Mouse (Mus musculus) CH12.LX (cell line): ENCODE measurements around the gene Slc45a3. TPM values are rescaled to one million over a fixed set of nuclear protein-coding genes. Genes with fewer than 3 reads are reported as not detected.

Experiments used
- DNase-seq: peaks from one replicate; pipeline ENCODE4 v3.0.0-alpha.2; 2013; ENCODE audit errors: extremely low read depth
- H3K27ac ChIP-seq: 2 replicates; pipeline ENCODE4 v1.5.1; 2012; ENCODE audit warnings: low read depth, mild to moderate bottlenecking, control low read depth, moderate library complexity; ENCODE audit not compliant: insufficient read depth
- H3K27me3 ChIP-seq: replicated peaks from 2 replicates; pipeline ENCODE3; 2012; ENCODE audit warnings: inconsistent platforms
- H3K36me3 ChIP-seq, 2 experiments: replicated peaks in 1 of 2; 2 replicates each; pipeline versions ENCODE3 to v1.6.1; 2012; ENCODE audit warnings: inconsistent platforms in 1 of 2, low read length in 1 of 2, mild to moderate bottlenecking in 1 of 2, mixed read lengths in 1 of 2, moderate library complexity in 1 of 2; ENCODE audit not compliant: control insufficient read depth in 1 of 2, insufficient read depth in 1 of 2
- H3K4me1 ChIP-seq, 2 experiments: 2 replicates each; pipeline ENCODE4 v1.6.1; 2012; ENCODE audit warnings: inconsistent platforms in 1 of 2, moderate library complexity in 1 of 2; ENCODE audit not compliant: insufficient read depth in 2 of 2, control insufficient read depth in 1 of 2
- H3K4me2 ChIP-seq: 2 replicates; pipeline ENCODE4 v1.6.1; 2012; ENCODE audit warnings: low read depth, mild to moderate bottlenecking, control low read depth; ENCODE audit not compliant: poor library complexity, insufficient read depth, severe bottlenecking
- H3K4me3 ChIP-seq, 3 experiments: fragments of 150-350 bp in 1 of 3; sonication (generic) in 1 of 3; replicated peaks in 1 of 3; 2 replicates each; pipeline versions ENCODE3 to v1.5.1; 2011 to 2012; ENCODE audit warnings: low read depth in 2 of 3, low read length in 2 of 3, mild to moderate bottlenecking in 2 of 3, moderate library complexity in 2 of 3, control low read depth in 1 of 3, improper control_type of control experiment in 1 of 3, inconsistent platforms in 1 of 3, mixed read lengths in 1 of 3; ENCODE audit not compliant: poor library complexity in 1 of 3
- H3K79me2 ChIP-seq: replicated peaks from 2 replicates; pipeline ENCODE4 v1.6.1; 2012; ENCODE audit warnings: mild to moderate bottlenecking, moderate library complexity; ENCODE audit not compliant: control insufficient read depth, poor library complexity, insufficient read depth, severe bottlenecking; ENCODE audit errors: extremely low read depth
- H3K9ac ChIP-seq: 2 replicates; pipeline ENCODE4 v1.6.1; 2012; ENCODE audit warnings: low read depth, mild to moderate bottlenecking, control low read depth, moderate library complexity; ENCODE audit not compliant: insufficient read depth
- H3K9me3 ChIP-seq: replicated peaks from 2 replicates; pipeline ENCODE3; 2012; ENCODE audit warnings: low read length, inconsistent platforms, mixed read lengths
- CHD2 ChIP-seq: IDR thresholded peaks from 2 replicates; pipeline ENCODE4 v1.6.1; 2011; ENCODE audit warnings: low read length, improper control_type of control experiment
- ELF1 ChIP-seq: IDR thresholded peaks from 2 replicates; pipeline ENCODE4 v1.6.1; 2014; ENCODE audit warnings: low read depth, mild to moderate bottlenecking, inconsistent platforms, low read length, improper control_type of control experiment
- HCFC1 ChIP-seq: IDR thresholded peaks from 2 replicates; pipeline ENCODE4 v1.6.1; 2012; ENCODE audit warnings: low read depth, mild to moderate bottlenecking, inconsistent platforms, low read length, improper control_type of control experiment
- IRF4 ChIP-seq: IDR thresholded peaks from 2 replicates; pipeline ENCODE4 v1.6.1; 2014; ENCODE audit warnings: low read depth, mild to moderate bottlenecking, inconsistent platforms, low read length, improper control_type of control experiment
- JUN ChIP-seq: IDR thresholded peaks from 2 replicates; pipeline ENCODE4 v1.6.1; 2011; ENCODE audit warnings: low read depth, mild to moderate bottlenecking, low read length, improper control_type of control experiment, moderate library complexity; ENCODE audit not compliant: insufficient read depth
- MAFK ChIP-seq: IDR thresholded peaks from 2 replicates; pipeline ENCODE4 v1.6.1; 2011; ENCODE audit warnings: low read length, improper control_type of control experiment; ENCODE audit not compliant: insufficient replicate concordance
- MAX ChIP-seq: IDR thresholded peaks from 2 replicates; pipeline ENCODE4 v1.6.1; 2011; ENCODE audit warnings: low read length, improper control_type of control experiment
- MEF2A ChIP-seq: IDR thresholded peaks from 2 replicates; pipeline ENCODE4 v1.6.1; 2014; ENCODE audit warnings: low read depth, mild to moderate bottlenecking, inconsistent platforms, low read length, improper control_type of control experiment, borderline replicate concordance
- NELFE ChIP-seq: IDR thresholded peaks from 2 replicates; pipeline ENCODE4 v1.6.1; 2011; ENCODE audit warnings: low read depth, low read length, improper control_type of control experiment
- NRF1 ChIP-seq: IDR thresholded peaks from 2 replicates; pipeline ENCODE4 v1.6.1; 2014; ENCODE audit warnings: low read depth, mild to moderate bottlenecking, inconsistent platforms, low read length, improper control_type of control experiment, moderate library complexity
- PAX5 ChIP-seq: IDR thresholded peaks from 2 replicates; pipeline ENCODE4 v1.6.1; 2012; ENCODE audit warnings: low read length, inconsistent platforms, mixed read lengths
- POLR2A ChIP-seq: IDR thresholded peaks from 2 replicates; pipeline ENCODE4 v1.6.1; 2011; ENCODE audit warnings: low read depth, mild to moderate bottlenecking, improper control_type of control experiment, low read length
- RCOR1 ChIP-seq: conservative IDR thresholded peaks from 2 replicates; pipeline ENCODE4 v1.6.1; 2012; ENCODE audit warnings: low read depth, mild to moderate bottlenecking, inconsistent platforms, low read length, improper control_type of control experiment
- SMC3 ChIP-seq: IDR thresholded peaks from 2 replicates; pipeline ENCODE4 v1.6.1; 2011; ENCODE audit warnings: low read depth, low read length, improper control_type of control experiment
- ZC3H11A ChIP-seq: IDR thresholded peaks from 2 replicates; pipeline ENCODE4 v1.6.1; 2012; ENCODE audit warnings: low read depth, mild to moderate bottlenecking, inconsistent platforms, low read length, improper control_type of control experiment
- ZKSCAN1 ChIP-seq: IDR thresholded peaks from 2 replicates; pipeline ENCODE4 v1.6.1; 2012; ENCODE audit warnings: low read depth, inconsistent platforms, low read length, improper control_type of control experiment, borderline replicate concordance
- ZNF384 ChIP-seq: IDR thresholded peaks from 2 replicates; pipeline ENCODE4 v1.6.1; 2012; ENCODE audit warnings: low read depth, low read length, improper control_type of control experiment, inconsistent platforms
- dilution Hi-C: fragments of 300-500 bp; cut with MboI; formaldehyde crosslinking; loops from 2 replicates; pipeline ENCODE4 v1.14.3; 2020; ENCODE audit warnings: low sequenced_read_pairs; ENCODE audit not compliant: extremely low pct_unique_long_range_greater_than_20kb, extremely low pct_ligation_motif_present
- in situ Hi-C: fragments of 300-500 bp; cut with MboI; formaldehyde crosslinking; loops from 3 replicates; pipeline ENCODE4 v1.14.3; 2019; ENCODE audit warnings: low sequenced_read_pairs, low pct_ligation_motif_present, low pct_unique_long_range_greater_than_20kb, mixed read lengths
- polyA plus RNA-seq: library from polyadenylated mRNA; unstranded; fragments of >175 nt; gene quantifications from 2 replicates; pipeline ENCODE4 v1.2.1, GENCODE M21; 2012; ENCODE audit warnings: low read depth; ENCODE audit not compliant: insufficient read length
- total RNA-seq, 2 experiments: library from RNA; depleted of rRNA; stranded (reverse); fragments of 300-350 nt in 1 of 2; fragments of >200 nt in 1 of 2; gene quantifications; 2 replicates each; pipeline ENCODE4 v1.2.3; 2012 to 2014

The Slc45a3 gene
- total and polyA plus RNA-seq, 3 experiments: 0.16 to 0.47 (median 0.20) TPM

GRCm38 (mm10) chr1:131972498-131973334, 9.9 kb downstream of the Slc45a3 start:
- no peak overlapping the region for H3K9ac ChIP-seq
- in situ Hi-C loops: no loop called here
- H3K4me2 ChIP-seq: no peak overlapping the region
- H3K4me1 ChIP-seq: peaks cover 0 to 9% of the 10 kb centered on the region in 2 experiments; a peak in 1 of 4 replicates
- no peak for DNase-seq
- no peak overlapping the region for H3K27ac ChIP-seq
- dilution Hi-C loops: no loop called here
- H3K27me3 ChIP-seq: peaks cover 92% of the 10 kb centered on the region
- no peaks in the 10 kb centered on the region for H3K36me3 ChIP-seq
- TF ChIP-seq IRF4 (no peak), NELFE (no peak), SMC3 (no peak), ZNF384 (no peak), PAX5 (no peak), POLR2A (no peak), MAFK (no peak), RCOR1 (no peak), JUN (no peak), MEF2A (no peak), CHD2 (no peak), HCFC1 (no peak), MAX (no peak), ZC3H11A (no peak), ZKSCAN1 (no peak)
- TF ChIP-seq, all 38 proteins: peak for 0
- no peak overlapping the region for H3K4me3 ChIP-seq
- no peaks in the 10 kb centered on the region for H3K9me3 ChIP-seq
- no peaks in the 10 kb centered on the region for H3K79me2 ChIP-seq

GRCm38 (mm10) chr1:131973991-131974390, 11.2 kb downstream of the Slc45a3 start:
- H3K9ac ChIP-seq: no peak overlapping the region
- peaks cover 88% of the 10 kb centered on the region for H3K27me3 ChIP-seq
- no peaks in the 10 kb centered on the region for H3K79me2 ChIP-seq
- DNase-seq: no peak
- H3K4me1 ChIP-seq: peaks cover 0 to 9% of the 10 kb centered on the region in 2 experiments; a peak in 1 of 4 replicates
- in situ Hi-C loops: no loop called here
- no peak for TF ChIP-seq NRF1
- no peak for TF ChIP-seq ELF1
- no peak for TF ChIP-seq MAX
- H3K36me3 ChIP-seq: no peaks in the 10 kb centered on the region
- H3K27ac ChIP-seq: no peak overlapping the region
- H3K4me3 ChIP-seq: no peak overlapping the region
- H3K9me3 ChIP-seq: no peaks in the 10 kb centered on the region
- dilution Hi-C loops: no loop called here
- no peak overlapping the region for H3K4me2 ChIP-seq
